Mouse (Mus musculus) CH12.LX (cell line): ENCODE data around the gene Irf6.

Experiments
- BHLHE40 ChIP-seq: IDR thresholded peaks from 2 replicates; pipeline ENCODE4 v1.6.1; 2011; ENCODE audit warnings: mild to moderate bottlenecking, low read depth, low read length, improper control_type of control experiment
- CTCF ChIP-seq, 2 experiments: IDR thresholded peaks in 1 of 2; conservative IDR thresholded peaks in 1 of 2; 2 replicates each; pipeline ENCODE4 v1.5.1; 2011 to 2012; ENCODE audit warnings: low read depth in 2 of 2, low read length in 2 of 2, improper control_type of control experiment in 1 of 2, inconsistent platforms in 1 of 2, mild to moderate bottlenecking in 1 of 2, moderate library complexity in 1 of 2
- EP300 ChIP-seq: IDR thresholded peaks from 2 replicates; pipeline ENCODE4 v1.6.1; 2011; ENCODE audit warnings: low read length, improper control_type of control experiment
- JUN ChIP-seq: IDR thresholded peaks from 2 replicates; pipeline ENCODE4 v1.6.1; 2011; ENCODE audit warnings: low read depth, mild to moderate bottlenecking, low read length, improper control_type of control experiment, moderate library complexity; ENCODE audit not compliant: insufficient read depth
- MAX ChIP-seq: IDR thresholded peaks from 2 replicates; pipeline ENCODE4 v1.6.1; 2011; ENCODE audit warnings: low read length, improper control_type of control experiment
- MAZ ChIP-seq: IDR thresholded peaks from 2 replicates; pipeline ENCODE4 v1.6.1; 2012; ENCODE audit warnings: low read depth, mild to moderate bottlenecking, inconsistent platforms, low read length, improper control_type of control experiment, moderate library complexity
- NELFE ChIP-seq: IDR thresholded peaks from 2 replicates; pipeline ENCODE4 v1.6.1; 2011; ENCODE audit warnings: low read depth, low read length, improper control_type of control experiment
- POLR2AphosphoS2 ChIP-seq: IDR thresholded peaks from 2 replicates; pipeline ENCODE4 v1.6.1; 2011; ENCODE audit warnings: low read depth, low read length, improper control_type of control experiment

GRCm38 (mm10) chr1:193216000-193216399 lies 63.1 kb downstream of the Irf6 start:
- TF ChIP-seq CTCF (conservative IDR thresholded peaks at IDR 0.05 in 1 of 2, IDR thresholded peaks at IDR 0.05 in 1 of 2; ENCODE audit: low read depth in 2 of 2, low read length in 2 of 2) (no peak), EP300 (no peak), BHLHE40 (no peak), MAX (no peak), NELFE (no peak), POLR2AphosphoS2 (no peak), JUN (no peak), MAZ (no peak)
